Mouse (Mus musculus): ENCODE results near the gene Dnase1l3. TPM values are rescaled to one million over a fixed set of nuclear protein-coding genes. Genes with fewer than 3 reads are reported as not detected.

The Dnase1l3 gene
- polyA plus RNA-seq, 1 experiment from 2014 or later = 3.7 TPM

DNA sequence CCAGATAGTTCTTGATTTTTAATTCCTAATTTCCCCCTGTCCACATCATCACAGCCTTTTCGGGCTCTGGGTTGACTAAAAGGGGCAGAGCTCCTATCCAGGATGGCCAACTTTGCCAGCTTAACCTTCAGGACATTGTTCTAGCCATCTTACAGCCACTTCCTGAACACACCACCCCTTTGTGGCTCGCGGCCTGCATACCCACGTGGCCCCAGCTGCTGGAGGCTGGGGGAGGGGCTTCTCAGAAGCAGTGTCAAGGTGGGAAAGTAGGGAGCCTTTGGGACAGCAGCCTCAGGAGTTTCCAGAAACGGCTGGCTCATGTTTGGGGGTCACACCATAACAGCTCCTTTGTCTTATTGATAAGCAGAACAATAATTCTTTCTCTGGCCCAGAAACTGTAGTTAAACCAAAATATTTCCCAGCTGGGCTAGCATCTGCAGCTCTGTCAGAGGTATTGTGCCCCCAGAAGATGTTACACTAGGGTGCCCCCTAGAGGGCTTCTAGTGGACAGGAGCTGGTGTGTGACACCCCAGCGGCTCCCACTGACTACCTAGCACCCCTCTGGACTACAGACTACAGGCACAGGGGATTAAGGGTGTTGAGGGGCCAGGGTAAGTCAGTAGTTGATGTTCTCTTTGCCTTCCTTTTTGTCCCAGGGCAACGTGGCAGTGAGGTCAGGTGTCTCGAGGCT lies 49.9 kb downstream of the Dnase1l3 start:
- H3K27ac ChIP-seq (replicated peaks) = no peak overlapping the region
- no peak overlapping the region for H3K4me2 ChIP-seq (replicated peaks; ENCODE audit: low read depth)
- no peaks in the 10 kb centered on the region for H3K27me3 ChIP-seq (ENCODE audit: control insufficient read depth, insufficient read depth, low read length)
- ATAC-seq (ENCODE audit: low FRiP score, low TSS enrichment) (no peak), DNase-seq (ENCODE audit: low spot score) (no peak)
- no peak overlapping the region for H3K4me3 ChIP-seq (ENCODE audit: low read depth, low read length)
- no peaks in the 10 kb centered on the region for H3K4me1 ChIP-seq (replicated peaks; ENCODE audit: control insufficient read depth, insufficient read depth)
- H3K9me3 ChIP-seq (ENCODE audit: control insufficient read depth, low read length) = no peaks in the 10 kb centered on the region
- no peak overlapping the region for H3K9ac ChIP-seq (ENCODE audit: low read length)
- peaks cover 20% of the 10 kb centered on the region for H3K36me3 ChIP-seq (ENCODE audit: control insufficient read depth, insufficient read depth, low read length)
- no peak for TF ChIP-seq EP300 (optimal IDR thresholded peaks at IDR 0.05)
- peak; percentile 53 for TF ChIP-seq CTCF (IDR thresholded peaks at IDR 0.05; ENCODE audit: low read depth)
- WGBS = 57% methylated on average over 8 of the region's 8 CpGs

DNA sequence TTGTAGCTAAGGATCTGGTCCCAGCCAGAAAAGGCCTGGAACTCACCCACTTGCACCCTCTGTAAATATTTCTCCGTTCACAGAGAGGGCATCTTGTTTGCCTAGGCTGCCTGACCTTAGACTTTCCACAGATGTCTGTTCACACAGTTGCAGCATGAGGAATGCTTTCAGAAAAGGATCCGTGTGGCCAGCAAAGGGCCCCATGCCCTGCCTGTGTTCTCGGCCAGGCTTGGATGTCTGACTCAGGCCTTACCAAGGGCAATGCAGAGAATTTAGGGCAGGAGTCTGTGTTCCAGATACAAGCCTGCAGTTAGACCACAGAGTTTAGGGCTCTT lies 50.6 kb downstream of the Dnase1l3 start:
- H3K9ac ChIP-seq (ENCODE audit: low read length) = no peak overlapping the region
- WGBS = 64% methylated on average over 3 of the region's 3 CpGs
- no peak overlapping the region for H3K4me3 ChIP-seq (ENCODE audit: low read depth, low read length)
- peak overlapping the region; percentile 63 for H3K27ac ChIP-seq (replicated peaks)
- DNase-seq (ENCODE audit: low spot score) (no peak), ATAC-seq (ENCODE audit: low FRiP score, low TSS enrichment) (no peak)
- H3K36me3 ChIP-seq (ENCODE audit: control insufficient read depth, insufficient read depth, low read length) = peaks cover 18% of the 10 kb centered on the region; the same call in 1 of the 2 replicates
- H3K9me3 ChIP-seq (ENCODE audit: control insufficient read depth, low read length) = no peaks in the 10 kb centered on the region
- H3K4me1 ChIP-seq (replicated peaks; ENCODE audit: control insufficient read depth, insufficient read depth) = no peaks in the 10 kb centered on the region
- H3K4me2 ChIP-seq (replicated peaks; ENCODE audit: low read depth) = no peak overlapping the region
- no peaks in the 10 kb centered on the region for H3K27me3 ChIP-seq (ENCODE audit: control insufficient read depth, insufficient read depth, low read length)
- TF ChIP-seq EP300 (optimal IDR thresholded peaks at IDR 0.05) (no peak), CTCF (IDR thresholded peaks at IDR 0.05; ENCODE audit: low read depth) (no peak)

DNA sequence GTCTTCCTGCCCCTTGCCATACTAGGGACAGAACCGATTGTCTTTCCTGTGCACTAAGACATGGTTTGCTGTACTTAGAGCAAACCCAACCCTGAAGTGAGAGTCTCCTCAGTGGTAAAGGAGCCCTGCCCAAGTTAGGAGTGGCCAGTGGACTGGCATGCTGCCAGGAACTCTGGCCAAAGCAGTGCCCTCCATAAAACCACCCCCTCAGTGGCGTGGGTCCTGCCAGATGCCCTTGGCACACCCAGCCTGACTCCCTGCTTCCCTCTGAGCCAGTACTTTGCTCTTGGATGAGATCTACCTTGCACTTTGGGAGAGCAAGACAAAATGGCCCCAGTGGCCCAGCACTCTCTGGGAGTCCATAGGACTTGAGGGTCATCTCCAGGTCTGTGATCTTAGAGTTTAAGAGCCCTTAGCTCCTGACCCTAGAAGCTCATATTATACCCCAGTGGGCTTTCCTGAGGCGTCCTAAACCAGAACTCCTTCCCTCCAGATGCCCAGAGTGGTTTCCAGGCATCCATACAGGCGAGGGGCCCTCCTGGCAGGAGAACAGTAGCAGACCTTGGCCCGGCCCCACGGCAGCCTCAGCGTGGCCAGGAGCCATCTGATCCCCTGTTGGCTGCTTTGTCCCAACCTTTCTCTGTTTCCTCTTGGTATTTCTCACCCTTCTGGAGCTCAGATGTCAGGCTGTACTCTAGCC lies 51.1 kb downstream of the Dnase1l3 start:
- H3K36me3 ChIP-seq (ENCODE audit: control insufficient read depth, insufficient read depth, low read length) = peaks cover 13% of the 10 kb centered on the region; the same call in 1 of the 2 replicates
- peak overlapping the region; percentile 63 for H3K27ac ChIP-seq (replicated peaks)
- H3K9ac ChIP-seq (ENCODE audit: low read length) = no peak overlapping the region
- H3K4me3 ChIP-seq (ENCODE audit: low read depth, low read length) = no peak overlapping the region
- H3K27me3 ChIP-seq (ENCODE audit: control insufficient read depth, insufficient read depth, low read length) = no peaks in the 10 kb centered on the region
- ATAC-seq (ENCODE audit: low FRiP score, low TSS enrichment) (peak; percentile 61), DNase-seq (ENCODE audit: low spot score) (peak; percentile 61)
- H3K4me2 ChIP-seq (replicated peaks; ENCODE audit: low read depth) = no peak overlapping the region
- no peak for TF ChIP-seq EP300 (optimal IDR thresholded peaks at IDR 0.05)
- TF ChIP-seq CTCF (IDR thresholded peaks at IDR 0.05; ENCODE audit: low read depth) = no peak
- 49% methylated on average over 7 of the region's 7 CpGs for WGBS
- H3K9me3 ChIP-seq (ENCODE audit: control insufficient read depth, low read length) = no peaks in the 10 kb centered on the region
- no peaks in the 10 kb centered on the region for H3K4me1 ChIP-seq (replicated peaks; ENCODE audit: control insufficient read depth, insufficient read depth)

GRCm38 (mm10) chr14:7941413-7941812 lies 53.0 kb downstream of the Dnase1l3 start:
- WGBS = 75% methylated on average over 5 of the region's 5 CpGs
- no peak overlapping the region for H3K4me2 ChIP-seq (replicated peaks; ENCODE audit: low read depth)
- H3K27ac ChIP-seq (replicated peaks) = no peak overlapping the region
- no peak overlapping the region for H3K4me3 ChIP-seq (ENCODE audit: low read depth, low read length)
- H3K4me1 ChIP-seq (replicated peaks; ENCODE audit: control insufficient read depth, insufficient read depth) = no peaks in the 10 kb centered on the region
- H3K9ac ChIP-seq (ENCODE audit: low read length) = no peak overlapping the region
- DNase-seq (ENCODE audit: low spot score) (no peak), ATAC-seq (ENCODE audit: low FRiP score, low TSS enrichment) (no peak)
- TF ChIP-seq EP300 (optimal IDR thresholded peaks at IDR 0.05) (no peak), CTCF (IDR thresholded peaks at IDR 0.05; ENCODE audit: low read depth) (no peak)
- no peaks in the 10 kb centered on the region for H3K9me3 ChIP-seq (ENCODE audit: control insufficient read depth, low read length)
- no peaks in the 10 kb centered on the region for H3K27me3 ChIP-seq (ENCODE audit: control insufficient read depth, insufficient read depth, low read length)
- peaks cover 12% of the 10 kb centered on the region; the same call in 1 of the 2 replicates for H3K36me3 ChIP-seq (ENCODE audit: control insufficient read depth, insufficient read depth, low read length)

- WGBS = 62% methylated on average over 19 of the region's 19 CpGs
- peaks cover 12% of the 10 kb centered on the region; the same call in 1 of the 2 replicates for H3K36me3 ChIP-seq (ENCODE audit: control insufficient read depth, insufficient read depth, low read length)
- H3K4me3 ChIP-seq (ENCODE audit: low read depth, low read length) = no peak overlapping the region
- no peak overlapping the region for H3K9ac ChIP-seq (ENCODE audit: low read length)
- TF ChIP-seq EP300 (optimal IDR thresholded peaks at IDR 0.05) (no peak), CTCF (IDR thresholded peaks at IDR 0.05; ENCODE audit: low read depth) (no peak)
- no peak overlapping the region for H3K4me2 ChIP-seq (replicated peaks; ENCODE audit: low read depth)
- no peaks in the 10 kb centered on the region for H3K27me3 ChIP-seq (ENCODE audit: control insufficient read depth, insufficient read depth, low read length)
- no peak overlapping the region for H3K27ac ChIP-seq (replicated peaks)
- H3K9me3 ChIP-seq (ENCODE audit: control insufficient read depth, low read length) = no peaks in the 10 kb centered on the region
- no peak for ATAC-seq (ENCODE audit: low FRiP score, low TSS enrichment)
- H3K4me1 ChIP-seq (replicated peaks; ENCODE audit: control insufficient read depth, insufficient read depth) = no peaks in the 10 kb centered on the region
- DNase-seq (ENCODE audit: low spot score) = no peak
These were observed 55.3 kb downstream of the Dnase1l3 start for GRCm38 (mm10) chr14:7938809-7939784.

Data from stomach, postnatal 0 days (tissue).